Mouse (Mus musculus) midbrain, embryonic 11.5 days (tissue): ENCODE measurements at regions not wholly inside any gene's neighbourhood (a gene's known extent, or its start where the extent isn't known, plus 50 kb on each side); places are given as distances from the start of the nearest gene placed in this dataset.
"Not testable (repeated sequence)": the region's sequence is repeated elsewhere in the genome, so short reads cannot be mapped to it uniquely, and the experiment has no call there.

Experiments used
- ATAC-seq: fragments of 200-750 bp; cut with Nextera tagmentation; 2 replicates; pipeline ENCODE4 v1.8.0; 2017; ENCODE audit warnings: moderate TSS enrichment, moderate library complexity; ENCODE audit not compliant: low FRiP score
- DNase-seq: peaks from one replicate; pipeline ENCODE4 v3.0.0; 2015; ENCODE audit warnings: low spot score; ENCODE audit errors: missing footprints
- H3K27ac ChIP-seq: fragments of 300-500 bp; sonication (generic); 2 replicates; pipeline ENCODE4 v1.5.1; 2014; ENCODE audit warnings: low read depth, low read length
- H3K27me3 ChIP-seq: fragments of 300-500 bp; sonication (generic); 2 replicates; pipeline ENCODE4 v1.6.1; 2014; ENCODE audit warnings: mild to moderate bottlenecking, low read length, moderate library complexity, mixed read lengths; ENCODE audit not compliant: control insufficient read depth, insufficient read depth
- H3K36me3 ChIP-seq: fragments of 300-500 bp; sonication (generic); 2 replicates; pipeline ENCODE4 v1.6.1; 2014; ENCODE audit warnings: mild to moderate bottlenecking, low read length, moderate library complexity, mixed read lengths; ENCODE audit not compliant: control insufficient read depth, insufficient read depth
- H3K4me1 ChIP-seq: fragments of 300-500 bp; sonication (generic); 2 replicates; pipeline ENCODE4 v1.6.1; 2014; ENCODE audit warnings: low read length; ENCODE audit not compliant: control insufficient read depth, insufficient read depth
- H3K4me2 ChIP-seq: fragments of 300-500 bp; sonication (generic); 2 replicates; pipeline ENCODE4 v1.6.1; 2014; ENCODE audit warnings: mild to moderate bottlenecking, moderate library complexity
- H3K4me3 ChIP-seq: fragments of 300-500 bp; sonication (generic); 2 replicates; pipeline ENCODE4 v1.5.1; 2014; ENCODE audit warnings: low read depth, low read length
- H3K9ac ChIP-seq: fragments of 300-500 bp; sonication (generic); 2 replicates; pipeline ENCODE4 v1.6.1; 2014; ENCODE audit warnings: low read length
- H3K9me3 ChIP-seq: fragments of 300-500 bp; sonication (generic); 2 replicates; pipeline ENCODE4 v1.6.1; 2016; ENCODE audit warnings: low read length; ENCODE audit not compliant: control insufficient read depth
- WGBS: fragments of 180-500 bp; shearing (Covaris S2); extraction: QIAGEN DNeasy Blood & Tissue Kit; methylation state at CpG from one replicate; pipeline ENCODE4 v1.1.7; 2014; 5-methylcytosine and 5-hydroxymethylcytosine counted together

DNA sequence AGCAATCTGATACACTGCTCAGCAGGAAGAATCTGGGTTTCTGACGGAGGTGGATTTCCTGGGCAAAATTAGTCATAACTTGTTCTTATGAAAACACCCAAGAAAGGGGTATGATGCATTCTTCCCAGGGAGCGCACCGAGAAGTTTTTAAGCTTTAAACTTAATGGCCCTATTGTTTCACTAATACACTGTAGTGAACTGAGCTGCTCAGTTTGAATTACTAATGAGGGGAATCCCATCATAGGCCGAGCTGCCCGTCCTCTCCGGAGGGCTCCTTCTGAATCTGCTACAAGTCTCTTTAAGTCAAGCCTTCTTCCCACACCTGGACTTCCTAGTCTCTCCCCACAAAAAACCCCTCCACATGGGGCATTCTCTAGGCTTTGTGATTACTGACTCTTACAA is 91.2 kb downstream of the 1700129C05Rik start:
- Histone ChIP-seq H3K4me1 (no peaks in the 10 kb centered on the region; the same call in 1 of the 2 replicates), H3K9ac (no peak overlapping the region), H3K9me3 (no peaks in the 10 kb centered on the region), H3K27me3 (no peaks in the 10 kb centered on the region), H3K36me3 (no peaks in the 10 kb centered on the region), H3K27ac (no peak overlapping the region), H3K4me3 (no peak overlapping the region), H3K4me2 (no peak overlapping the region)
- DNase-seq (no peak), ATAC-seq (no peak)
- 18% methylated on average over 6 of the region's 6 CpGs for WGBS

DNA sequence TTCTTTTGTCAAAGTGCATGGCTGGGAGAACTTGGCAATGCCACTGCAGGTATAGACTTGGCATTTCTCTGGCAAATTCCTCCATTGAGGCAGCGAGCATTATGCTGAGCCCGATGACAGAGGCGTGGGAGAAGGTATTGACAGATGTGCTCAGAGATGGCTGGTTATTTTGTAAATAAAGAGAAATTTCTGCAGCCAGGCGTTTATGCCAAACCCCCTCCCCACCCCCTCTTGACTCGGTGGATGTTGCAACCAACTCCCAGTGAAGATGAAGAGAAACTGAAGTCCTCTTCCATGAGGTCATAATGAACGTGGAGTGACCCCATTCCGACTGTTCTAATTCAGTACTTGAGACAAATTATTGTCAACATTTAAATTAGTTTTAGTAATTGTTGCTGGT is 97.0 kb downstream of the 1700129C05Rik start:
- no peaks in the 10 kb centered on the region for H3K36me3 ChIP-seq
- no peak for DNase-seq
- H3K27me3 ChIP-seq: no peaks in the 10 kb centered on the region
- no peak overlapping the region for H3K9ac ChIP-seq
- no peaks in the 10 kb centered on the region for H3K4me1 ChIP-seq
- H3K4me2 ChIP-seq: no peak overlapping the region
- no peak overlapping the region for H3K27ac ChIP-seq
- no peak for ATAC-seq
- WGBS: 80% methylated on average over 7 of the region's 7 CpGs
- H3K9me3 ChIP-seq: no peaks in the 10 kb centered on the region
- H3K4me3 ChIP-seq: no peak overlapping the region

DNA sequence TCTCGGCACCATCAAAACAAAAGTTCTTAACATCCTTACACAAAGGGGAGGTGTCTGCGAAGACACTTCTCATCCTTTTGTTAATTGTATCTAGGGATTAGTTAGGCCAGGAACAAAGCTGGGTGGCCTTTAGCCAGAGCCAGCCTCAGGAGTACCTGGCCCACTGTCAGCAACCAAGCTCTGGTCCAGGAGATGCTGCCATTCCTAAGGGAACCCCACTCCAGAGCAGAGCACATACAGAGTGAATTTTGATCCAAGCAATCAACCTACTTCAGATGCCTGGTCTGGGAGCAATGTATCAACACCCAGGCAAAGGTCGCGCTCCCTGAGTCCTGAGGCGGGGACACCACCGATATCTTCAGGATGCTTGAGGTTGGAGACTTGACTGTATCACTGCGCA is 97.5 kb downstream of the 1700129C05Rik start:
- Histone ChIP-seq H3K9ac (no peak overlapping the region), H3K9me3 (no peaks in the 10 kb centered on the region), H3K4me2 (no peak overlapping the region), H3K27ac (no peak overlapping the region), H3K27me3 (no peaks in the 10 kb centered on the region), H3K4me1 (no peaks in the 10 kb centered on the region), H3K4me3 (no peak overlapping the region), H3K36me3 (no peaks in the 10 kb centered on the region)
- WGBS: 67% methylated on average over 7 of the region's 7 CpGs
- ATAC-seq: no peak
- DNase-seq: no peak

DNA sequence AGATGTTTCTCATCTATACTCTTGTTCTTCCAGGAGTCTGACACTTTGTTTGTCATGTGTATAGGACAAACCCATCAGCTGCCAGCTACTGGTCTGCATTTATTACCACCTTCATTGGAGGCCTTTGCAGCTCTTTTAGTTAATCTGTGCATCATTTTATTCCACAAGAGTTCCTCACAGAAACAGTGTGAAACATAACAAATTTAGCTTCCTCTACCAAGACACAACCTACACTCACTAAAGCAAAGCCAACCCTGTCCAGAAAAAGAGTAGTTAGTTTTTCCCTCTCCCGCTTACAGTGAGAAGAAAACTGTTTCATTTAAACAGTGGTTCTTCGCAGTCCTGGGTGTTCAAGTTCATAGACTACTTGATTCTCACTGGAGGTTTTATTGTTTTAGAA is 100.5 kb downstream of the 1700129C05Rik start:
- no peaks in the 10 kb centered on the region for H3K36me3 ChIP-seq
- no peaks in the 10 kb centered on the region for H3K9me3 ChIP-seq
- no peak overlapping the region for H3K4me2 ChIP-seq
- no peak overlapping the region for H3K4me3 ChIP-seq
- DNase-seq (no peak), ATAC-seq (no peak)
- H3K9ac ChIP-seq: no peak overlapping the region
- no peak overlapping the region for H3K27ac ChIP-seq
- WGBS: 94% methylated on average over 2 of the region's 2 CpGs
- H3K4me1 ChIP-seq: no peaks in the 10 kb centered on the region
- no peaks in the 10 kb centered on the region for H3K27me3 ChIP-seq

DNA sequence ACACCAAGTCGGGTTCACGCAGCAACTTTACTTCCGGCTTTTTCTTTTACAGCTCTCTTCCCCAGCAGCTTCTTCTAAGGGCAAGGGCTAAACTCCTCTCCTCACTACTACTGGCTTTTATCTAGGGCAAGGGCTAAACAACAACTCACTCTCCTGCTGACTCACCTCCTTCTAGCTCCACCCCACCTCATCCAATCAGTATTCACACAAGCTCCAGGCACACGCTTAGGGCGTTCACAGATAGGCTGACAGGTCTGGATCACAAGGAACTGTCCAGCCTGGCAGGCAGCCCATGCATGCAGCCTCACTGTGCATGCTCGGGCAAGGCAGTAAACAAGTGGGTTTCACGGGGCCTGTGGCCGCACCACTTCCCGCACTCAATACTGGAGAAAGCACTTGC is 116.9 kb downstream of the 1700129C05Rik start:
- ATAC-seq, H3K4me2 ChIP-seq, H3K36me3 ChIP-seq, DNase-seq, H3K4me3 ChIP-seq, H3K9me3 ChIP-seq, H3K4me1 ChIP-seq, H3K27me3 ChIP-seq, H3K27ac ChIP-seq, H3K9ac ChIP-seq: not testable (repeated sequence)
- 69% methylated on average over 9 of the region's 9 CpGs for WGBS

DNA sequence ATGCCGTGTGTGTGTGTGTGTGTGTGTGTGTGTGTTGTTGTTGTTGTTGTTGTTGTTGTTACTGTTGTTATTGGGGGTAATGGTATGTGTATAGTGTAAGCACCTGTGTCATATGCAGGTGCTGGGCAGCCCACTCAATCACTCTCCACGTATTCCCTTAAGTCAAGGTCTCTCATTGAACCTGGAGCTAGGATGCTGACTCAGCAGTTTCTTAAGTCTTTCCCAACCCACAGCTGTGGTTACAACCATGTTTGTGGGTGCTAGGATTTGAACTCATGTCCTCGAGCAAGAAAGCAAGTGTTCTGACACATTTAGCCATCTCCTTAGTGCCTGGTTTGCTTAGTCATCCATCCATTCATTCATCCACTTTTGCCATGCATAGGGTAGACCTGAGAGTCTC is 133.2 kb downstream of the 1700129C05Rik start:
- H3K27me3 ChIP-seq: no peaks in the 10 kb centered on the region
- no peak overlapping the region for H3K9ac ChIP-seq
- H3K27ac ChIP-seq: no peak overlapping the region
- no peak for DNase-seq
- no peaks in the 10 kb centered on the region for H3K9me3 ChIP-seq
- no peaks in the 10 kb centered on the region for H3K4me1 ChIP-seq
- 88% methylated on average over 3 of the region's 3 CpGs for WGBS
- no peaks in the 10 kb centered on the region for H3K36me3 ChIP-seq
- no peak overlapping the region for H3K4me3 ChIP-seq
- H3K4me2 ChIP-seq: no peak overlapping the region
- no peak for ATAC-seq

DNA sequence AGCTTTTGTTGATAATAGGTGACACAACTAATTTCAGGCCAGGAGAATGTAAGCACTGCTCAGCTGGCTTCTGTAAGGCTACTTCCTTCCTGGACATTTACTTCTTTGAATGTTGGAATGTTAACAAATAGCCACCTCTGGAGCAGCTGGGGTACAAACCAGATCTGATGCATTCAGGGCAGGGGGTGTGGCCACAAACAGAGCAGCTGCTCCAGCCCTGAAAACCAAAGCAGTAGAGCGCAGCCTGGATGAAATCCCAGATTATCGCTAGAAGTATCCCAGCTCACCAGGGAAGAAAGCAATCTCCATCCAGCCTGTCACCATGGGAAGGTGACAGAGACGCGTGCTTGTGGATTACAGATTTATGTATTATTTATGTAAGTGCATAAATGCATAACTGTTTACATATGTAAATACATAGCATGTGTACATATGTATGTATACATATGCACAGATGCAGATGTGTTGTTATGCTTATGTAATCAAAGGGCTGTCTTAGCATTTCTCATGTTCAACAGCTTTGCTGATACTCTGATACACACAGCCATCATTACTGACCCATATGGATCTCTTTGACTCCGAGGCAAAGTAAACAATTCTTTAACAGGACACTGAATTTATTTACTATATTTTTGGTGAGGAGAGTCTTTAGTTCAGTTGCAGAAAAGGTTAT is 143.5 kb downstream of the 1700129C05Rik start:
- Histone ChIP-seq H3K27ac (no peak overlapping the region), H3K4me3 (no peak overlapping the region), H3K27me3 (no peaks in the 10 kb centered on the region), H3K4me1 (no peaks in the 10 kb centered on the region; the same call in 1 of the 2 replicates), H3K9me3 (no peaks in the 10 kb centered on the region), H3K4me2 (no peak overlapping the region), H3K36me3 (no peaks in the 10 kb centered on the region), H3K9ac (no peak overlapping the region)
- WGBS: 49% methylated on average over 5 of the region's 5 CpGs
- DNase-seq (no peak), ATAC-seq (peak; percentile 54)

DNA sequence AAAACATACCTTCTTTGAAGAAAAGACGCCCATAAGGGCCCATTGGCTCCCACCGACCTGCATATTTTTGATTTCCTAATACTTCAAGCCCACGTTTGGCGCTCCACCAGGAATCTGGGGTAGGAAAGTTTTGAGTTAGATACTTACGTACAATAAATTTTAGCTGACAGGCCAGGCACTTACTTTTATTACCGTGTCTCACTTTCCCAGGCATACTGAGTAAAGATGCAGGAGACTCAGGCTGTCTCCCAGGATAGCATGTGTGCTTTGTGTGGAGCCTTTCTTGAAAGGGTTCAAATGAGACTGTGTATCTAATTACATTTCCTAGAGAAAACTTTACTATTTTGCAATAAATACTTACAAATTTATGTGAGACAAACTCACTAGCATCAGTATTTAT is 147.7 kb downstream of the 1700129C05Rik start:
- Histone ChIP-seq H3K27me3 (no peaks in the 10 kb centered on the region), H3K9ac (no peak overlapping the region), H3K4me1 (no peaks in the 10 kb centered on the region; the same call in 1 of the 2 replicates), H3K36me3 (no peaks in the 10 kb centered on the region), H3K9me3 (no peaks in the 10 kb centered on the region), H3K4me2 (no peak overlapping the region), H3K4me3 (no peak overlapping the region), H3K27ac (no peak overlapping the region)
- DNase-seq (no peak), ATAC-seq (no peak)
- WGBS: 92% methylated on average over 6 of the region's 6 CpGs

DNA sequence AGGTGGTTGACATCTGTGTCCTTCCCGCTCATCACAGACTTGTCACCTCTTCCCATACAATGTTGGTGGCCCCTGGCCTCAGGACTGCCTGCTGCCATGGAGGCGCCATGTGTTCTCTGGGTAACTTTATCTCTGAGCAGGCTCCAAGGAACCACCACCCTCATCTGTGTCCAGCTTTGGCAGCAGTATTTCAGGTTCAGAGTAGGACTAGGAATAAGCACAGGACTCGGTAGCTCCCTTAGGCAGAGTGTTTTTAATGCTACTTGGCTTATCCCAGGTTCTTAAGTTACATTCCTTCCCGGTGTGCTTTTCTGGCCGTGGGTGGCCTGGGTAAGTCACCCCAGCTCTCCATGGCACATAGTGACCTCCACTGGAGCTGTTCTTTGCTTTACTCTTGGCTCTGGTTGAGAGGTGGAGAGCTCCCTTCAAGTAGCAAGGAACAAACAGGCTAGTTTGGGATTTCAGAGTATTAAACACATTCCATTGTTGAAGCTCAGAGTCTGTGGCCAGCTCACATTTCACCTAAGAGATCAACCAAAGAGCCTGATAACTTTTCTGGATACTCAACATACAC is 153.0 kb downstream of the 1700129C05Rik start:
- Histone ChIP-seq H3K36me3 (no peaks in the 10 kb centered on the region), H3K9ac (no peak overlapping the region), H3K27me3 (no peaks in the 10 kb centered on the region), H3K4me3 (no peak overlapping the region), H3K9me3 (no peaks in the 10 kb centered on the region), H3K4me1 (no peaks in the 10 kb centered on the region; the same call in 1 of the 2 replicates), H3K4me2 (no peak overlapping the region), H3K27ac (no peak overlapping the region)
- ATAC-seq: no peak
- 72% methylated on average over 5 of the region's 5 CpGs for WGBS
- DNase-seq: no peak
